Mouse (Mus musculus) forebrain, embryonic 15.5 days (tissue): Measurements from ENCODE around the gene Gclc. TPM values are rescaled to one million over a fixed set of nuclear protein-coding genes. Genes with fewer than 3 reads are reported as not detected.

Experiments
- ATAC-seq: fragments of 200-750 bp; cut with Nextera tagmentation; replicated peaks from 2 replicates; pipeline ENCODE4 v1.8.0; 2017; ENCODE audit warnings: mild to moderate bottlenecking, moderate TSS enrichment, moderate library complexity
- H3K27ac ChIP-seq: fragments of 300-500 bp; sonication (generic); replicated peaks from 2 replicates; pipeline ENCODE4 v1.5.1; 2015; ENCODE audit warnings: mild to moderate bottlenecking, inconsistent platforms
- H3K27me3 ChIP-seq: fragments of 300-500 bp; sonication (generic); 2 replicates; pipeline ENCODE4 v1.6.1; 2015; ENCODE audit warnings: inconsistent platforms
- H3K36me3 ChIP-seq: fragments of 300-500 bp; sonication (generic); 2 replicates; pipeline ENCODE4 v1.6.1; 2015; ENCODE audit warnings: mild to moderate bottlenecking, inconsistent platforms
- H3K4me1 ChIP-seq: fragments of 300-500 bp; sonication (generic); 2 replicates; pipeline ENCODE4 v1.6.1; 2015; ENCODE audit warnings: inconsistent platforms
- H3K4me2 ChIP-seq: fragments of 300-500 bp; sonication (generic); replicated peaks from 2 replicates; pipeline ENCODE4 v1.6.1; 2015; ENCODE audit warnings: mild to moderate bottlenecking, inconsistent platforms
- H3K4me3 ChIP-seq: fragments of 300-500 bp; sonication (generic); 2 replicates; pipeline ENCODE4 v1.5.1; 2015; ENCODE audit warnings: mild to moderate bottlenecking, inconsistent platforms
- H3K9ac ChIP-seq: fragments of 300-500 bp; sonication (generic); replicated peaks from 2 replicates; pipeline ENCODE4 v1.6.1; 2015; ENCODE audit warnings: mild to moderate bottlenecking, inconsistent platforms
- H3K9me3 ChIP-seq: fragments of 300-500 bp; sonication (generic); 2 replicates; pipeline ENCODE4 v1.6.1; 2016; ENCODE audit warnings: inconsistent platforms
- WGBS: fragments of 180-500 bp; shearing (Covaris S2); methylation state at CpG from one replicate; pipeline ENCODE4 v1.1.7; 2015; ENCODE audit warnings: mixed read lengths; 5-methylcytosine and 5-hydroxymethylcytosine counted together
- polyA plus RNA-seq: library from polyadenylated mRNA; unstranded; fragments of >200 nt; fragmentation: Nextera tagmentation; extraction: Ambion mirVana; gene quantifications from 2 replicates; pipeline ENCODE4 v1.2.1, GENCODE M21; 2015

Gene Gclc
- polyA plus RNA-seq, 1 experiment from 2014 or later = 18.7 TPM

- WGBS = 1% methylated on average over 12 of the region's 12 CpGs
- ATAC-seq = peak; percentile 7
Observed at GRCm38 (mm10) chr9:77751091-77751521, 3.2 kb upstream of the Gclc start.

GRCm38 (mm10) chr9:77754728-77755402, 530 bp downstream of the Gclc start:
- Histone ChIP-seq H3K27me3 (no peaks in the 10 kb centered on the region), H3K9ac (peak overlapping the region; percentile 65), H3K36me3 (no peaks in the 10 kb centered on the region), H3K4me2 (peak overlapping the region; percentile 75), H3K4me3 (peak overlapping the region; percentile 84), H3K4me1 (peaks cover 29% of the 10 kb centered on the region), H3K27ac (peak overlapping the region; percentile 86), H3K9me3 (no peaks in the 10 kb centered on the region)
- WGBS = under 1% methylated on average over 44 of the region's 57 CpGs
- peak; percentile 64 for ATAC-seq

More at GRCm38 (mm10) chr9:77751091-77751521, 3.2 kb upstream of the Gclc start:
- Histone ChIP-seq H3K4me2 (peak overlapping the region; percentile 81), H3K9ac (peak overlapping the region; percentile 69), H3K36me3 (no peaks in the 10 kb centered on the region), H3K9me3 (no peaks in the 10 kb centered on the region), H3K27ac (peak overlapping the region; percentile 83), H3K4me1 (peaks cover 26% of the 10 kb centered on the region), H3K27me3 (no peaks in the 10 kb centered on the region), H3K4me3 (peak overlapping the region; percentile 49)

- WGBS = 9% methylated on average over 9 of the region's 9 CpGs
- peak overlapping the region; percentile 65; the same call in 1 of the 2 replicates for H3K9ac ChIP-seq
- no peaks in the 10 kb centered on the region for H3K27me3 ChIP-seq
- ATAC-seq = no peak
- peak overlapping the region; percentile 84 for H3K4me3 ChIP-seq
- H3K4me1 ChIP-seq = peaks cover 24% of the 10 kb centered on the region
- H3K4me2 ChIP-seq = peak overlapping the region; percentile 75
- no peak overlapping the region for H3K27ac ChIP-seq
- H3K9me3 ChIP-seq = no peaks in the 10 kb centered on the region
- H3K36me3 ChIP-seq = no peaks in the 10 kb centered on the region
Observed at GRCm38 (mm10) chr9:77755403-77755784, 1.1 kb downstream of the Gclc start.

DNA sequence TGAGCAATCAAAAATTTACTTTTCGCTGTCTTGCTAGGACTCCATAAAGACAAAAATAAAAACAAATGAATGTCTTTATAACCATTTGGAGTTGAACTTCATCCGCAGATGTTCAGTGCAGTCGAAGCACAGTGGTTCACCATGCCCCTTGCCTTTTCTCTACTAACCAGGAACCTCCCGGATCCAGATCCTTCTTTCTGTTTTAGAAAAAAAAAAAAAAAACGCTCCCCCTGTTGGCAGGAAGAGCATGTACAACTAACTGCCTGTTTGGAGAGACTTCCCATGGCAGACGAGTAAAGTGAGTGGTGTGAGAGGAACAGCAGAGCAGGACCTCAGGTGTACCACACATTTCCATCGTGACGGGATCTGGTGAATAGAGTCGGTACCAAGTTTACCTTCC, 1.7 kb downstream of the Gclc start:
- Histone ChIP-seq H3K9me3 (no peaks in the 10 kb centered on the region), H3K27ac (no peak overlapping the region), H3K4me3 (peak overlapping the region; percentile 84; the same call in 1 of the 2 replicates)

DNA sequence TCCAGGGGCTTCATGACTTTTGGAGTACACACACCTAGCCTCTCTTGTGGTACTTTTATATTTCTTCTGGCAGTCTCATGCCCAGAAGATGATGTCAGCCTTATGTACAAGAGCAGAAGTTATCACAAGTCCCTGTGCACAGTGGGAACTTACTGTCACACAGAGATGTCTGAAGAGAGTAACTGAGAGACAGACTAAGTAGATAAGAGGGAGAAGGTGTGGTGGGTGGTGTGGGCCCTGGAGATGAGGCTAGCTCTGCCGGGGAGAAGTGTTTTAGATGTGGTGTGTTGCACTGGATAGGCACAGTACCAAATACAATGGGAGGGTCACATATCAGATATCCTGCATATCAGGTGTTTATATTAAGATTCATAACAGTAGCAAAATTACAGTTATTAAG, 3.0 kb downstream of the Gclc start:
- Histone ChIP-seq H3K36me3 (no peaks in the 10 kb centered on the region), H3K4me3 (no peak overlapping the region), H3K27ac (no peak overlapping the region), H3K9me3 (no peaks in the 10 kb centered on the region), H3K4me1 (peaks cover 19% of the 10 kb centered on the region), H3K4me2 (no peak overlapping the region), H3K27me3 (no peaks in the 10 kb centered on the region), H3K9ac (no peak overlapping the region)
- ATAC-seq = no peak
- WGBS = 88% methylated on average over 1 of the region's 1 CpGs

More for the DNA sequence above, 1.7 kb downstream of the Gclc start:
- H3K4me2 ChIP-seq = peak overlapping the region; percentile 75
- H3K36me3 ChIP-seq = no peaks in the 10 kb centered on the region
- H3K4me1 ChIP-seq = peaks cover 23% of the 10 kb centered on the region
- 0 out of 2 replicates have a peak overlapping the region, but pooled peaks have one; percentile 1 for H3K9ac ChIP-seq
- H3K27me3 ChIP-seq = no peaks in the 10 kb centered on the region
- 27% methylated on average over 9 of the region's 9 CpGs for WGBS
- no peak for ATAC-seq

DNA sequence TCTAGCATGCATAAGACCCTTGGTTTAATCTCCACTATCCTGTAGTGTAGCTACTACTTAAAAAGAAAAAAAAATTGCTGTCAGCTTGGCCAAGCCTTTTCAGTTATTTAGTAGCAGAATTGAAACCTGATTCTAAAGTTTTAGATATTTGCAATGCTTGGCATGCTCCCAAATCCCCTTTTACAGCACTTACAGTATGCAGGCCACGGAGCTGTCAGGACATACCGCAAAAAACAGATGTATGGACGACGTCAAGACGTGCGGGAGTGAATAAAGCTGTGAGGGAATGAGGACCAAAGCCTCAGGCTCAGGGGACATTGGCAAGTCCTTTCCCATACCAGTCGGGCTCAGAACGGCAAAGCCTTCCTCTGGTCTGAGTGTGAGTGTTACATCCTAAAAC, 4.1 kb downstream of the Gclc start:
- ATAC-seq = no peak
- WGBS = 68% methylated on average over 8 of the region's 8 CpGs
- peaks cover 19% of the 10 kb centered on the region for H3K4me1 ChIP-seq
- no peak overlapping the region for H3K4me3 ChIP-seq
- H3K36me3 ChIP-seq = no peaks in the 10 kb centered on the region
- no peak overlapping the region for H3K27ac ChIP-seq
- H3K9me3 ChIP-seq = no peaks in the 10 kb centered on the region
- H3K9ac ChIP-seq = no peak overlapping the region
- H3K27me3 ChIP-seq = no peaks in the 10 kb centered on the region
- no peak overlapping the region for H3K4me2 ChIP-seq

GRCm38 (mm10) chr9:77759111-77759510, 4.8 kb downstream of the Gclc start:
- Histone ChIP-seq H3K4me3 (no peak overlapping the region), H3K9me3 (no peaks in the 10 kb centered on the region), H3K27me3 (no peaks in the 10 kb centered on the region), H3K4me1 (peaks cover 19% of the 10 kb centered on the region), H3K36me3 (no peaks in the 10 kb centered on the region), H3K27ac (no peak overlapping the region), H3K9ac (no peak overlapping the region), H3K4me2 (no peak overlapping the region)
- no peak for ATAC-seq
- WGBS = 64% methylated on average over 6 of the region's 6 CpGs

- Histone ChIP-seq H3K9me3 (no peaks in the 10 kb centered on the region), H3K27me3 (no peaks in the 10 kb centered on the region), H3K27ac (no peak overlapping the region), H3K4me2 (no peak overlapping the region), H3K36me3 (no peaks in the 10 kb centered on the region), H3K9ac (no peak overlapping the region), H3K4me1 (peaks cover 19% of the 10 kb centered on the region), H3K4me3 (no peak overlapping the region)
- ATAC-seq = no peak
- 82% methylated on average over 6 of the region's 6 CpGs for WGBS
Observed at GRCm38 (mm10) chr9:77759756-77760155, 5.4 kb downstream of the Gclc start.

- no peak for ATAC-seq
- 89% methylated on average over 8 of the region's 8 CpGs for WGBS
Observed at GRCm38 (mm10) chr9:77766218-77766617, 11.9 kb downstream of the Gclc start.

DNA sequence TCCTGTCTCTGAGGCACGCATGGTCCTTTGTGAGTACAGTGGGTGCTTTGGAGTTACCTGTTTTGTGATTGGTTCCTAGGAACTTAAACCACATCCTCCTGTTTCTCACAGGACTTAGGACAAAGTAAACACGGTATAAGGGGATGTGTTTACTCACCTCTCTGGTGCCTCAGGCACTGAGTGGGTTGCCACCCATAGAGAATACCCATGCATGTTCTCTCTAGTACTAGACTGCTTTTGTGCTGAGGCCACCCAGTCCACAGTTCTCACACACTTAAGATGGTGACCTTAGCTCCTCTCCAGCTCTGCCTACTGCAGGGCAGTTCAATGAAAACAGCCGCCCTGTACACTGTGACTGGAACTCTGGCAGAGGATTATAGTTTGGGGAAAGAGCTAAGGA, 12.4 kb downstream of the Gclc start:
- H3K4me2 ChIP-seq = no peak overlapping the region
- H3K9me3 ChIP-seq = no peaks in the 10 kb centered on the region
- ATAC-seq = no peak
- H3K36me3 ChIP-seq = no peaks in the 10 kb centered on the region
- H3K4me1 ChIP-seq = peaks cover 10% of the 10 kb centered on the region; the same call in 1 of the 2 replicates
- WGBS = 75% methylated on average over 3 of the region's 3 CpGs
- H3K9ac ChIP-seq = no peak overlapping the region
- no peak overlapping the region for H3K27ac ChIP-seq
- no peak overlapping the region for H3K4me3 ChIP-seq
- no peaks in the 10 kb centered on the region for H3K27me3 ChIP-seq

More at GRCm38 (mm10) chr9:77766218-77766617, 11.9 kb downstream of the Gclc start:
- Histone ChIP-seq H3K4me3 (no peak overlapping the region), H3K4me2 (no peak overlapping the region), H3K9ac (no peak overlapping the region), H3K9me3 (no peaks in the 10 kb centered on the region), H3K27ac (no peak overlapping the region), H3K36me3 (no peaks in the 10 kb centered on the region), H3K27me3 (no peaks in the 10 kb centered on the region), H3K4me1 (peaks cover 5% of the 10 kb centered on the region; the same call in 1 of the 2 replicates)

GRCm38 (mm10) chr9:77770909-77771308, 16.6 kb downstream of the Gclc start:
- H3K27me3 ChIP-seq = no peaks in the 10 kb centered on the region
- no peaks in the 10 kb centered on the region for H3K36me3 ChIP-seq
- H3K4me3 ChIP-seq = no peak overlapping the region
- no peak overlapping the region for H3K9ac ChIP-seq
- H3K9me3 ChIP-seq = no peaks in the 10 kb centered on the region
- 50% methylated on average over 6 of the region's 6 CpGs for WGBS
- peaks cover 13% of the 10 kb centered on the region; the same call in 1 of the 2 replicates for H3K4me1 ChIP-seq
- H3K4me2 ChIP-seq = no peak overlapping the region
- H3K27ac ChIP-seq = 0 out of 2 replicates have a peak overlapping the region, but pooled peaks have one; percentile 25
- ATAC-seq = peak; percentile 47

- Histone ChIP-seq H3K4me1 (peaks cover 13% of the 10 kb centered on the region; the same call in 1 of the 2 replicates), H3K4me2 (no peak overlapping the region), H3K9me3 (no peaks in the 10 kb centered on the region), H3K36me3 (peaks cover 4% of the 10 kb centered on the region; the same call in 1 of the 2 replicates), H3K4me3 (no peak overlapping the region), H3K9ac (no peak overlapping the region), H3K27me3 (no peaks in the 10 kb centered on the region), H3K27ac (peak overlapping the region; percentile 39; the same call in 1 of the 2 replicates)
- 60% methylated on average over 5 of the region's 5 CpGs for WGBS
- ATAC-seq = peak; percentile 44; the same call in 1 of the 2 replicates
Observed at GRCm38 (mm10) chr9:77771330-77771729, 17.0 kb downstream of the Gclc start.
